Mouse (Mus musculus) liver, embryonic 14.5 days (tissue): ENCODE data around the gene Gm49361.

Experiments
- CTCF ChIP-seq: IDR thresholded peaks from 2 replicates; pipeline ENCODE4 v1.5.1; 2016; ENCODE audit warnings: antibody characterized with exemption, low read depth, control low read depth
- EP300 ChIP-seq: IDR thresholded peaks from 2 replicates; pipeline ENCODE4 v1.6.1; 2016; ENCODE audit warnings: antibody characterized with exemption, low read depth

- TF ChIP-seq CTCF, result no peak
- TF ChIP-seq EP300, result no peak
Measured at GRCm38 (mm10) chr14:57696066-57696465, 49.8 kb downstream of the Gm49361 start.
